Mouse (Mus musculus) lung, adult 18-20 months (tissue): ENCODE data around the gene Nccrp1.

Experiments
- DNase-seq, 2 experiments: peaks; one replicate each; pipeline ENCODE4 v3.0.0; 2022; ENCODE audit warnings: mixed read lengths in 2 of 2

Gene Nccrp1

DNA sequence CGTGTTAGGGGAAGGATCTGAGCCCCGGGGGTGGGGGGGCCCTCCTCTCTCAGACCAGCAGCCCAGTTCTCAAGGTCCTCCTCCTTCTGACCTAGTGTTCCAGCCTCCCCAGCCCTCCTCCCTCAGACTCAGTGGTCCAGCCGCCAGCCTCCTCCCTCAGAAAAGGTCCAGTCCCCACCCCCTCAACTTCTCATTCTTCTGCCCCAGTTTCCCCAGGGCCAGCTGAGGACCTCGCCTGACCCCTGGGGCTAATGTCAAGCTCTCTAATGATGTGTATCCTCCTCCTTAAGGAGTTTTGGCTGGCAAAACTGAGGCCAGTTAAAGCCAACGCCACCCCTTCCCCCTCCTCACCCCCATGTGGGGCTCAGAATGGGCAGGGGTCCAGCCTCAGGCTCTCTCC, at the start of gene Nccrp1:
Gene Nccrp1 (minus strand): TSS at position 101 of the 400 bp plus-strand sequence.
- no peak for DNase-seq

DNA sequence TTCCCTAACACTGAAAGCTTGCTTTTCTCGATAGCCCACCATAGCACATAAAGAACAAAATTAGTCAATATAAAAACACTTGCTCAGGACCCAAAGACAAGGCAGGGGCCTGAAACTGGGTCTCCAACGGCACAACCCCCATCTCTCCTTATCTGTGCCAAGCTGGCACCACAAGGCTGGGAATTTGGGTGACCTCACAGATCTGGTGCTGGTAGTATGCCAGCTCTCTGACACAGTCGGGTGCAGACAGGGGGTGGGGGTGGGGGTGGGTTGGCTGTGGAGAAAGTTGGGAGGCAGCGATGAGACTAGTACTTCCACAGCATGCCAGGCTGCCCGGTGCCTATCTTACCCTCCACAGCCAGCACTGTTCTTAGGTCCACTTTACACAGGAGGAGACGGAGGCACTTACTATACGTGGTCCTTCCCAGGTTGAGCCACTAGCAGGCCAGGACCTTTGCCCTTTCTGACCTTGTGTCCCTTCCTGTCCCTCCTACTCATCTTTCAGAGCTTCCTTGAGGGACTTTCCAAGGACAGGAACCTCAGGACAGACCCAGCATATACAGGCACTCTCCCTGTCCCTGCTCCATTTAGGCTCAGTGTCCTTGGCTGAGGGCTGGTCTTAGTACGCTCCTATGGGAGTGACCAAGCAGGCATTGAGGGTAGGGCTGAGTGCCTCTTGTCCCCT, 48.8 kb upstream of the Nccrp1 start:
- DNase-seq: no peak

DNA sequence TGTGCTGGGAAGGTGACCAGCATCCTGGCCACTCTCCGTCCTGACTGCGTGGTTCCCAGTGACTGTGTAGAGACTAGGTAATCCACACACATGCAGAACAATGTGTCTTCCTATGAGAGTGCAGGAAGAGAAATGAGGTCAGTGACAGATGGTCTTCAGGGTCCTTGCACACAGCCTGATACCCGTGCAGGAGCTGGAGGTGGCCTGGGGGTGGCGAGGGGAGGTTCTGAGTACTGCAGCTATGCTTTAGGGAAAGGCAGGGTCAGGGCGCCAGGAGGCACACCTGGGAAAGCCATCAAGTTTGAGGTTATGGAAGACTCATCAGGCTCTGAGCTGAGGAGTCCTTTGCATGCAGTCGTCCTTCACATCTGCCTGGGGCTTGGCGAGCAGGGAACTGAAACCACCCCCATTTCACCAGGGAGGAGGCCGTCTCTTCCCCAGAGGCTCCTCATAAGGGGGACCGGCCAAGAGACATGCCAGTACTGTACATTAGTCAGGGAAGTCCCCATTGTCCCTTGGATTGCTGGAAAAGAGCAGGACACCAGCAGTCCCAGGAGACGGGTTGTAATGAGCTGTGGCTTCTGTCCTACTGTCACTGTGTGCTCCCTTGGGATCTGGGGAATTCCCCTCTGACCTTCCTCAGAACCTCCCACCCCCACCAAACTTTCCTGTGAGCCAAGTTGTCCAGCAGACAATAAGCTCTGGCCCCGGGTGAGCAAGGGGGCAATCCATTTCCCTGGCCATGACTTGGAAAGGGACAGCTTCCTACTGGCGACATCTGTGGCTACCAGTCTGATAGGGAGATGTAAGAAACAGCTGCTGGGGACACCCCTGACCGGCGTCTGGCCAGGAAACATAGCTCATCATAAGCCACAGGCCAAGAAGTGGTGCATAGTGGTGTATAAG, 46.4 kb upstream of the Nccrp1 start:
- DNase-seq: peak; percentile 27 to 40

DNA sequence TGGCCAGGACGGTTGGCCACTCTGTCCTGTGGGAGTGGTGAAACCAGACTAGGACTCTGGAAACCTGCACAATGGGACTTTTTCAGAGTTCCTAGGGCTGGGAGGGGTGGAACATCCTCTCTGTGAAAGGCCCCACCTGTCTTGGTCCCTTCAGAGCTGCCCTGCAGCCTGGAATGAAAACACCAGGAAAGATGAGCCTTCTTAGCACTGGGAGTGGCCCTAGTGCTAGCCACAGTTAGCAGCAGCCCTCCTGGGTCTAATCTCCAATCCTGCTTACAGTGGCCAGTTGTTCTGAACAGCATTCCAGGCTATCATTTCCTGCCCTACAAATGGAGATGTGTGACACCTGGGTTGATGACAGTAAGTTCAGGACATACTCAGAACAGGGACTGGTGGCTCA, 44.8 kb upstream of the Nccrp1 start:
- no peak for DNase-seq

DNA sequence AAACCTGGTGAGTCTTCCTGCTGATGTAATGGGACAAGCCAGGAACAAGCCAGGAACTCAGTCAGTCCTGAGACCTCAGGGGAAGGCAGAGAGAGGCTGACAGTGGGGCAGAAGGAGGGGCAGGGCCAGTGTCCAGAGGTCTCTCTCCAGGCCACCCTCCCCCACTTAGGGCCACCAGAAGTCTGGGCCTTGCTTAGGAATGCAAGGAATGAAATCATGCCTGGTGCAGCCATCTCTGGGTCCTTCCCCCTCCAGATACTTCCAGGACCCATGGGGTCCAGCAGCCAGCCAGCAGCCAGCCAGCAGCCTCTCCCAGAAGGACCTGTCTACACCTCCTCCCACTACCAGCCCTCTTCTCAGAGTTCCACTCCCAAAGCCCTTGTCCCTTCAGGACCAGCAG, 40.6 kb upstream of the Nccrp1 start:
- DNase-seq: peak in 1 of 2 experiments; percentile 39

DNA sequence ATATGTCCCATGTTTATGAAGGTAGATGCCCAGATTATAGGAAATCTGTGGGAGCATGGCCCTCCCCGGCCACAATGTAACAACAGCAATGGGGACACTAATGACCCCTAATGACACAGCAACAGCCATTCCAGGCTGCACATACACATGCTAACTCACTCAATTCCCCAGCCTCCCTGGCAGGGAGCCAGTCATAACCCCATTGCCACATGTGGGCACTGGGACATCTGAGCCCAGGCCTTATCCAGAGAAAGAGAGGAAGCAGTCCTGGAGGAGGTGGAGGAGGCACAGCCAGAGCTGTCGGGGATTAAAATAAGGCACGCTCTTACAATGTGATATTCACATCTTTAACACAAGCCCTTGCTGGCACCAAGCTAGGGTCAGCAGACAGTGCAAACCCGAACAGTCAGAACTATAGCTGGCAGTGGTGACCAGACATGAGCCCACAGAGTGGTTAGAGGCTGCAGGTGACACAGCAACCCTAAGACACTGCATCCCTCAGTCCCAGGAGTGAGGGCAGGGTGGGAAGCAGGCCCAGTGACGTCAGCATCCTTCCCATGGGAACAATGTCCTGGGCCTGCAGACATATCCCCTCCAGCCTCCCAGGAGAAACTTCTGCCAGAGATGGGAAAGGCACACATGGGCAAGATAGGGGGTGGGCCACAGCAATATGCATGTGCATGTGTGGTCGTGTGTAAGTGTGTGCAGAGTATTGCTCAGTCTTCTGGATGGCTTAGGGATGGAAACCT, 39.8 kb upstream of the Nccrp1 start:
- DNase-seq: peak; percentile 56 to 73

DNA sequence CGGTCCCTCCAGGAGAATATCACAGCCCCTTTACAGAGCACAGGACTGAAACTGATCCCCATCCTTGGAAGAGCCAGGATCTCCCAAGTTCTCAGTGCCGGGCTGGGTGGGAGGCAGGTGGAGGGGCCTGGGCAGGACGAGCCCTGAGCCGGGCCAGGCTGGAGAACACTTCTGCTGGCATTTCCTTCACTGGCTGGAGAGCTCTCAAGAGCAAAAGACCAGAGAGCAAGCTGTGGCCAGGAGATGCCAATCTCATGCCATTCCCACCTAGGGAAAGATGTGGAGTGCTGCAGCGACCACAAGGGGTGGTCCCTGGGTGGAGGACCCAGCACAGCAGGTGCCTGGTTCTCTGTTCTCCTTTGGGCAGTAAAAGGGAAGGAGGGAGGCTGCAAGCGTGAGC, 37.9 kb upstream of the Nccrp1 start:
- peak; percentile 56 to 69 for DNase-seq

DNA sequence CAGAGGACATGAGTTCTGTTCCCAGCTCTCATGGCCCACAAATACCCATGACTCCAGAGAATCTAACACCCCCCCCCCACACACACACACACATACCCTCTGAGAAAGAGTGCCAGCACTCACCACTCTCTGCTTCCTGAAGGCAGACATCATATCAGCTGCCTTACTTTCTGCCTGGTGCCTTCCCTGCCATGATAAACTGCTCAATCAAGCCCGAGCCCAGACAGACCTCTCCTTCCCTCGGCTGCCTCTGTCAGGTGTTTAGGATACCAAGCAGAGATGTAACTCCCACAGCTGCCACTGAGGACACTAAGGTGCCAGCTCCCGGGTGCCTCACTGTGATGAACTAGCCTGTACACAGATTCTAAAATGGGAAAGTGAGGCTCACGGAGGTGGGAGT, 37.4 kb upstream of the Nccrp1 start:
- DNase-seq: no peak

DNA sequence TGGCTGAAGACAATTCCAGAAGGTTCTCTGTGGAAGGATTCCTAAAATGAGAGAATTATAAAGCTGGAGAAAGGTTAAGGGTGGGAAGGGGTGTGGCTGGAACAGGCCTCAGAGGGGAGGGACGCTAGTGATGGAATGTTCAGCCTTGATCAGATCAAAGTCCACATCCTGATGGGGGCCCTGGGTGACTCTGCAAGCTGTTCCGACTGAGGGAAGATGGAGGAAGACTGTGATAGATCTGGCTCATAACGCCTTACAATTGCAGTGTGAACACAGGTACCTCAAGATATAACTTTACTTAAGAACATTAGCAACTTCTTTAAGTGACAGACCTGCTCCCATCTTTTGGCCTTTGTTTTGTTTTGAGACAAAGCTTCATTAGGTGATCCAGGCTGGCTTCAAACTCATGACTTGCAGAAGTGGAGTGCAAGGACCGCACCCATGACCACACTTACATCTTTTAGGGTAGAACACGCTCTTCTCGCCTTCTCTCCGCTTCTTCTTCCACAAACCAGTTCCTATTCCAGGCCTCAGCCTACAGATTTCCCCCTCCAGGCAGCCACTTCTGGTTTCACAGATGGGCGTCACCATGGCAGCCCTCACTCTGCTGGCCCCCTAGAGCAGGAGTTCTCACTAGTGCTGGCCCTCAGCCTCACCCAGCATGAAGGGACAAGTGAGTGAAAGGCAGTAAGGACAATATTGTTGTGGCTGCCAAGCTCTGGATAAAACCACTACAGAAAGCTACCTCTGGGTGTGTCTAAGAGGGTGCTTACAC, 36.7 kb upstream of the Nccrp1 start:
- peak in 1 of 2 experiments; percentile 69 for DNase-seq

DNA sequence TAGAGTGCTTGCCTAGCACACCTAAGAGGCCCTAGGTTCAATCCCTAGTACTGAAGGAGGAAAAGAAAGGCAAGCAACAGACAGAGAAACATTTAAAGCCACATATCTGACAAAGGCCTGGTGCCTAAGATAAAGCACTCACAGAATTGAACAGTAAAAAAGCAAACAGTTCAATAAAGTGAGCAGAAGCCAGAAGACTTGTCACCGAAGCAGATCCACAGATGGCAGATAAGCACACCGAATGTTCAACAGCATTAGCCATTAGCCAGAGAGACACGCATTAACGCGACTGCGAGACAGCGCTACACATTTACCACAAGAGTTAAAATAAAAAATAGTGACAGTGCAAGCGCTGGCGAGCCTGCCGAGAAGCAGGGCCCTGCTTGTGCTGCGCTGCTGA, 35.8 kb upstream of the Nccrp1 start:
- no peak for DNase-seq

DNA sequence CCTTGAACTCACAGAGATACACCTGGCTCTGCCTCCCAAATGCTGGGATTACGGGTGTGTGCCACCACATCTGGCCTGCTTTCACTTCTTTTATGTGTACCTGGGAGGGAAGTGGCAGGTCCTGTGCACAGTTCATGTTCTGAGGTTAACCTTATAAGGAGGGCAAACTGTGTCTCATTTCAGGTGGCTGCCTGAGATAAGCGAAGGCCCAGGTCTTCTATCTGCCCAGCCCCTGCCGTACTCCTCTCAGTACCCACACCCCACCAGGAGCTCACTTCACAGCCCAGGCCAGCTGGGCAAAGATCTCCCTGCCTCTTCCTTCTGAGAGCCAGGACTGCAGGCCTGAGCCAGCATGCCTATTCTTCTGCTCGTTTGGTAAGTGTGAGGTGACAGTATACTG, 34.7 kb upstream of the Nccrp1 start:
- no peak for DNase-seq

DNA sequence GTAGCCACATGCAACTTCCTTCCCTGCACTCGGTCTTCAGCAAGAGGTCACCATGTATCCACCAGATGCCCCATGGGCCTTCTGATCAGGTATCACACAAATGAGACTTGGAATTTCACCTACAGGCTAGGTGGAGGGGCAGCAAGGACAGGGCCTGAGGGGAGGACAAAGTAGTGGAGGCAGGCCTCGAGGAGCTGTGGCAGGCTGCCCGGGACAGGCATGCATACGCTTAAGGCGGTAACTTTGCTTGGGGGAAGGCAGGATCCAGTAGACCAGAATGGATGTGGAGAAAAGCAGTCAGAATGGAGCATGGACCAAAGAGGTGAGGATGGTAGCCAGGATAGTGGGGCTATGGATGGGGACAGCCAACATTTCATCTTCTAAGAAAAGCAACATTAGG, 32.8 kb upstream of the Nccrp1 start:
- no peak for DNase-seq

DNA sequence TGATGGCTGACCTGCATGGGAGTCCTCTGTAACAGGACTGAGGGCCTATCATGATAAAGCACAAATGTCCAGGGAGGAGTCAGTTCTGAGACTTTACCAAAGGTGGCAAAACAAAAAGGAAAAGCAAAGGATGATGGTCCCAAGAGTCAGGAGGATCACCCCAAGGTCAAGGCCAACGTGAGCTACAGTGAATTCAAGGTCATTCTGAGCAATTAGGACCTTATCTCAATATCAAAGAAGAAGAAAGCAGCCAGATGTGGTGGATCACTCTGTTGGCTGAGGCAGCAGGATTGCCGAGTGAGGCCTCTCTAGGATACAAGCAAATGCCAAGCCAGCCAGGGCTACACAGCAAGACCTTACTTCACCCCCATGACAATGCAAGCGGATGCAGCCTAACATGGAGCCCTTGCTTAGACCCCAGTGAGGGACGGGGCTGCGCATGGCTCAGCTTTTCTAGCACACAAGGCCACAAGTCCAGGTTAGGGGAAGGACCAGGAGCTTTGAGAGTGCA, 31.5 kb upstream of the Nccrp1 start:
- no peak for DNase-seq

DNA sequence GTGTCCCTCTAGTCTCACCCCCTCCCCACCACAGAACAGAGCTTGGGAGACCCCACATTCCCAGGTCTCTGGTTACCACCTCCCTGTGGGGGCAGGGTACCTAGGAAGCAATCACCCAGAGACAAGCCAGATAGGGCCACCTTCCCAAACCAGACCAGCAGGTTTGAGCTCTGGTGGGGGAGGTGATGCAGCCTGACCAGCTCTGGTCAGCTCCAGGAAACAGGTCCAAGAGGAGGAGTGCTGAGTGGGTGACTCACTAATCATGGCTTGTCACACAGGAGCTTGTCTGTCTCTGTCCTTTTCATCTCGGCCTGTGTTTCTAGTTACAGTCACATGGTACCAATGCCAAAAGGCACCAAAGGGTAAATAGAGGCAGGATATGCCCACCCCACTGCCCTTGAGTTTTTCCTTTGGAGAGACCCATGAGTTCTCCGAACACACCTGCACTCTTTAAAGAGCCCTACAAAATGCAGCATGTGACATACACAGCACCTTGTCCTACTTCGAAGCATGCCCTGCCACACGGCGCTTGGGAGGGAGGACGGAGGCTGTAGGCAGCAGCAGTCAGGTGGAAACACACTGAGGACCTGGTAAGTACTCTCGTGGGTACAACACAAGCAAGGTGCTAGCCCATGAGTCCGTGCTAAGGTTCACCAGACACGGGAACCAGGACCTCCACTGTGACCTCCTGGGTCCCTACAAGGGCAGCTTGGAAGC, 30.9 kb upstream of the Nccrp1 start:
- peak; percentile 90 to 95 for DNase-seq

DNA sequence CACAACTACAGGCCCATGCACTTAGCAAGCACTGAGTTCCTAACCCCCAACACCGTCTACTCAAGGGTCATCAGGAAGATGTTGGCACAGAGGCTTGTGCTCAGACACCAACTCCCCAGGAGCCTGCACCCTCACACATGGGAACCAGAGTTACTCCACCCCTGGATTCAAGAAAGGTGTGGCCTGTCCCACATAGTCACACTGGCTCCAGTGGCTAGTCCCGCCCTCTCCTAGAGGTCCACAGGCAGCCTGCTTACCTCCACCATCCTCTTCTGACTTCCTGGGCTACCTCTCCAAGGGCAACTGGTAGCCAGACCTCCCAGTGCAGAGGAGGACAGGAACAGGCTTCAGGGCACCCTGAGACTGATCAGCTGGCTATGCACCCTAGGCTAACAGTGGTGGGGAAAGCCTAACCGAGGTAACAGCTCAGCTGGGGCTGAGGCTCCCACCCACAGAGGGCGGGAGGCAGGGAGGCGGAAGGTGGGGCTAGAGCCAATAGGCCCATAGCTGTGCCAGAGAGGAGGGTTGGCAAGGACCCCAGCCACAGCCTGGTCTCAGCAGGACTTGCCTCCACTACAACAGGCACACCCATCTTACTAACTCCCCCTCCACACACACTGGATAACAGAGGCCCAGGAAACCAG, 29.3 kb upstream of the Nccrp1 start:
- DNase-seq: peak; percentile 89 to 93

DNA sequence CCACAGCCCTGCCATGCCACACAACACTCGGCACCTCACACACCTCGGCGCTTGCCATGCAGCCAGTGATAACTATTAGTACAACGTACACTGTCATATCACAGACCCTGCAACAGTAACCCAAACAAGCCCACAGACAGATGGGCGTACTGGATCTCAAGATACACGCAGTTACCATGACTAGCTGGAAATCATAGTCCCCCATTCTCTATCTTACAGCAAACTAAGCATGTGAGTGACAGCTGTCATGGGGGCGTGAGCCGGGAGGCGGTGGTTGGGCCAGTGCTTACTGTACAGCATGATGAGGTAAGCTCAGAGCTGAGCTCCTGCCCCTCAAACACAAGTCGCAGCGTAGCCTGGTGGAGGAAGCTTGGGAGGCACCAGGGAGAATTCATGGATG, 28.5 kb upstream of the Nccrp1 start:
- DNase-seq: no peak

DNA sequence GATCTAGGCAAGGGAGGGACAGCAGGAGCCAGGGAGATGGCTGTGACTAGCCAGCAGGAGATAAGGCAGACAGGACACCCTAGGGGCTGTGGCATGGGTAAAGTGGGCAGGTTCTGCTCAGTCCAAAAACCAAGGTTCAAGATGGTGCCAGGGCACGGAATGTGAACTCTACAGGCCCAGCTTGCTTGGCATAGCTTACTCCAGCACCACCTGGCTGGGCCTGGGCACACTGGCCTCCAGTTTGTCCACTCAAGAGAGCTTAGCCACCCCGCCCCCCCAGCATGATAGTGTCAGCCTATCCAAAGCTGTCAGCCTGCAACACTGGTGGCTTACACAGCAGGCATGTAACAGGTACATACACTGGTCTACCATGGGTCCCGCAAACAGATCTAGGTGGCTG, 26.2 kb upstream of the Nccrp1 start:
- no peak for DNase-seq

DNA sequence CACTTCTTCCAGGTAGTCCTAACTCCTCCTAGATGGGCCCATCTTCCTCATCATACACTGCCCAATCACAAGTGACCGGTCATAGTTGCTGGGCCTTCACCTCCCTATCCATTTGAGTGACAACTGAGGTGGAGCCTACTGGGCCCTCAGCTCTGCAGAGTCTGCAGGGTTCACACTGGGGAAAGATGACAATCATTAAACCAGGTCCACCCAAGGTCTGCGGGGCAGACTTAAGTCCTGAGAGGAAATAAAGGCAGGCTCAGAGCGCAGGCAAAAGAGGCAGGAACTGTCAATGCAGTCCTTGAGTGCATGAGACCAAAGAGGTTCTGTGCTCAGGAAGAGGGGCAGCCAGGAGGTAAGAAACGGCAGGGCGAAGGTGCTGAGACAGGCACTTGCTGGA, 25.6 kb upstream of the Nccrp1 start:
- no peak for DNase-seq

DNA sequence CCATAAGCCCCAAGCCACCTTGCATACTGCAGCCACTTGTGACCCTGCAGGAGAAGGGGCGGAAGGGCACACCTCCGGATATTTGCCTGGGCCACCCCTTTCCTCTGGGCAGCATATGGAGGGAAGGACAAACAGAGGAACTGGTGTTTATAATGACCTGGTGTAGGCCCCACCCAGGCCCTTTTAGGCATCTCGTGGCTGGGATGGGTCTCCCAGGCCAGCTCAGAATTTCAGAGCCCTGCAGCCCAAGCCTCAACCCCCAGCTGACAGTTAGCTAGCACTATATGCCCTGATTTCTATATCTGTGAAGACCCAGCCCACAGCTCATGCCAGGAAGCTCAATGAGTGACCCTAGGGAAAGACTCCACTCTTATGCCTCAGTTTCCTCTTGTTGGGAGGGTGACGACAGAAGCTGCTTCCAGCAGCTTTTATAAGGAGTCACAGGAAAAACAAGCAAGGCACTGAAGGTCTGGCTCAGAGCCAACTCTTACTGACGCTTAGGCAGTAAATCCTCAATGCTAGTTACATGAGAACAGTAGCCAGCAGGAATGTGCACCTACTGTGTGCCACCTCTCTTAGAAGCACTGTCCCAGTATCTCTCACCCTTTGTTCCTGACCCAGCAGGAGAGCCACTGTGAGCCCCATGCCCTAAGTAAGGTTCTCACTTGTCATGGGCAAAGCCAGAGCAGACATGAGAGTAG, 24.1 kb upstream of the Nccrp1 start:
- DNase-seq: peak; percentile 70 to 81

DNA sequence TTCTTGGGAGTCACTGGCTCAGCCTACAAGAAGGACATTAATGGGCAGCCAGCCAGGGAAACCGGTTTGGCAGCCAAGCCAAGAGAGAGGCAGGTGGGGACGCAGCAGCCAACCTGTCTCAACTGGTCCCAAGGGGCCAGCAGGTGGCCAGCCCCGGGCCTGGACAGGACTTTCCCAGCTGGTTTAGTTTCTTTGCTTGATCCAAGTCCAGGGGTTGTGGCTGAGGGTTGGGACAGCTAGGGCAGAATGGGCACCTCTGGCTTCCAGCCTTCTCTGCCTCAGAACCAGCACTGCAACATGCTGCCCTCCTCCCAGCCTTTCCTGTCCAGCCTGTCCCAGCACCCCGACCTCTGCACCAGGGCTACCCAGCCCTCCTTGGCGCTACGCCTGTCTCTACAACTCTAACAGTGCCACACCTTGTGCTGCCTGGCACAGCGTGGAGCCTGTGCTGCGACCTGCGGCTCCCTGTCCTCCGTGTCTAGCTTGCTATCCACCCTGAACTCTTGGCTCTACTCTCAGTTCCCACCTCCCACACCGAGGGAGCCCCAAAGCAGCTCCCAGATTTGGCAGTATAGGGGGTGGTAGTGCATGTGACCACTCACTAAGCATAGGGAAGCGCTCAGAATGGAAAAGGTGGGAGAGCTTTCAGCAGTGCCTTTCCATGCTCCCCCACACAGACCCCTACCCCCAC, 23.4 kb upstream of the Nccrp1 start:
- DNase-seq: peak; percentile 95 to 97
